Mouse (Mus musculus) liver, embryonic 15.5 days (tissue): ENCODE measurements around the gene Hsd17b14. TPM values are rescaled to one million over a fixed set of nuclear protein-coding genes. Genes with fewer than 3 reads are reported as not detected.
"Not testable (repeated sequence)": the region's sequence is repeated elsewhere in the genome, so short reads cannot be mapped to it uniquely, and the experiment has no call there.

Experiments
- ATAC-seq: fragments of 200-750 bp; cut with Nextera tagmentation; 2 replicates; pipeline ENCODE4 v1.8.0; 2017; ENCODE audit warnings: moderate number of reproducible peaks, mild to moderate bottlenecking, moderate library complexity; ENCODE audit not compliant: insufficient read depth
- H3K27ac ChIP-seq: fragments of 300-500 bp; sonication (generic); replicated peaks from 2 replicates; pipeline ENCODE4 v1.5.1; 2015; ENCODE audit warnings: mild to moderate bottlenecking, inconsistent platforms
- H3K27me3 ChIP-seq: fragments of 300-500 bp; sonication (generic); 2 replicates; pipeline ENCODE4 v1.6.1; 2015; ENCODE audit warnings: mild to moderate bottlenecking, inconsistent platforms
- H3K36me3 ChIP-seq: fragments of 300-500 bp; sonication (generic); replicated peaks from 2 replicates; pipeline ENCODE4 v1.6.1; 2015; ENCODE audit warnings: moderate library complexity, mild to moderate bottlenecking, inconsistent platforms
- H3K4me1 ChIP-seq: fragments of 300-500 bp; sonication (generic); replicated peaks from 2 replicates; pipeline ENCODE4 v1.6.1; 2015; ENCODE audit warnings: inconsistent platforms
- H3K4me2 ChIP-seq: fragments of 300-500 bp; sonication (generic); 2 replicates; pipeline ENCODE4 v1.6.1; 2015; ENCODE audit warnings: moderate library complexity, mild to moderate bottlenecking, inconsistent platforms
- H3K4me3 ChIP-seq: fragments of 300-500 bp; sonication (generic); replicated peaks from 2 replicates; pipeline ENCODE4 v1.5.1; 2015; ENCODE audit warnings: mild to moderate bottlenecking, inconsistent platforms
- H3K9ac ChIP-seq: fragments of 300-500 bp; sonication (generic); 2 replicates; pipeline ENCODE4 v1.6.1; 2015; ENCODE audit warnings: moderate library complexity, mild to moderate bottlenecking, inconsistent platforms
- H3K9me3 ChIP-seq: fragments of 300-500 bp; sonication (generic); replicated peaks from 2 replicates; pipeline ENCODE4 v1.6.1; 2016; ENCODE audit warnings: inconsistent platforms
- WGBS: fragments of 180-500 bp; shearing (Covaris S2); methylation state at CpG from one replicate; pipeline ENCODE4 v1.1.7; 2015; ENCODE audit warnings: mixed read lengths; ENCODE audit not compliant: insufficient replicate concordance; 5-methylcytosine and 5-hydroxymethylcytosine counted together
- polyA plus RNA-seq: library from polyadenylated mRNA; unstranded; fragments of >200 nt; fragmentation: Nextera tagmentation; extraction: Ambion mirVana; gene quantifications from 2 replicates; pipeline ENCODE4 v1.2.1, GENCODE M21; 2015

The Hsd17b14 gene
- polyA plus RNA-seq, 1 experiment from 2014 or later: 1.9 TPM

DNA sequence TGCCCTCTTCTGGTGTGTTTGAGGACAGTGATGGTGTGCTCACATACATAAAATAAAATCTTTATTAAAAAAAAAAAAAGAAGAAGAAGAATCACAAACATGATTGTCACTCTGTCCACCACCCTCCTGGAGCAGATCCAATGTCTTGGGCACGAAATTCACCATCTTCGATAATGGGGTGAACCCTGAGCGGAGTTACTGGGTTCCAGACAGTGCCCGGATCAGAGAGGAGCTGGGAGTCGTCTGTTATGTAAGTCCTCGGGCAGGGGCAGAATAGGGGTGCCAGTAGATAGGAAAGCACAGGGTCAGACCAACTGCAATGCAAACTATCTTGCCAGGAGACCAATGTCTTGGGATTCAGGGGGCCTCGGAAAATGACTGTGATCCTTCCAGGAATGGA lies 34.1 kb upstream of the Hsd17b14 start:
- no peak for ATAC-seq
- Histone ChIP-seq H3K9me3 (no peaks in the 10 kb centered on the region), H3K4me3 (0 out of 2 replicates have a peak overlapping the region, but pooled peaks have one; percentile 88), H3K4me2 (peak overlapping the region; percentile 77), H3K9ac (no peak overlapping the region), H3K27me3 (no peaks in the 10 kb centered on the region), H3K36me3 (peaks cover 45% of the 10 kb centered on the region), H3K4me1 (peaks cover 68% of the 10 kb centered on the region), H3K27ac (peak overlapping the region; percentile 100; the same call in 1 of the 2 replicates)
- 85% methylated on average over 7 of the region's 7 CpGs for WGBS

DNA sequence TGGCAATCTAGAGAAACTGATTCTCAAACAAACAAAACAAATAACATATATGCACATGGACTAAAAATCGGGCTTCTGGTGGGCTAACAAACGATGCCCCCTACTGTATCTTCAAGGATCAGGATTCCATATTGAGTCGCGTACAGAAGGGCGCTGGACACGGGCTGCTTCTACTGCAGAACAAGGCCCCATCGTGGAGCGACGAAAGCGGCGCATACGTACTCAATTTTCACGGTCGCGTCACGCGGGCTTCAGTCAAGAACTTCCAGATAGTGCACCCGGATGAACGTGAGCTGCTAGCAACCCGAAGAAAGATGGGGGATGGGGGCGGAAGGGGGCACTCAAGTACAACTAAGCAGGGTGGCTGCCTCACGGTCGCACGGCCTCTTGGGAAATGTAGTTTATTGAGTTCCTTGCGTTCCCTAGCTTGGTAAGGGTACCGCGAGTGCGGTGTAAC lies 32.9 kb upstream of the Hsd17b14 start:
- H3K9me3 ChIP-seq: no peaks in the 10 kb centered on the region
- H3K4me2 ChIP-seq: peak overlapping the region; percentile 77
- H3K4me1 ChIP-seq: peaks cover 59% of the 10 kb centered on the region
- peak overlapping the region; percentile 99 for H3K9ac ChIP-seq
- H3K4me3 ChIP-seq: peak overlapping the region; percentile 88
- peaks cover 45% of the 10 kb centered on the region for H3K36me3 ChIP-seq
- under 1% methylated on average over 28 of the region's 28 CpGs for WGBS
- H3K27me3 ChIP-seq: no peaks in the 10 kb centered on the region
- H3K27ac ChIP-seq: peak overlapping the region; percentile 100
- ATAC-seq: no peak

- Histone ChIP-seq H3K9me3 (no peaks in the 10 kb centered on the region), H3K36me3 (peaks cover 45% of the 10 kb centered on the region), H3K4me1 (peaks cover 63% of the 10 kb centered on the region), H3K27ac (peak overlapping the region; percentile 100), H3K4me3 (peak overlapping the region; percentile 88), H3K9ac (peak overlapping the region; percentile 99), H3K4me2 (peak overlapping the region; percentile 77), H3K27me3 (no peaks in the 10 kb centered on the region)
- ATAC-seq: no peak
- WGBS: 48% methylated on average over 16 of the region's 16 CpGs
These were observed 32.4 kb upstream of the Hsd17b14 start for GRCm38 (mm10) chr7:45522194-45522752.

DNA sequence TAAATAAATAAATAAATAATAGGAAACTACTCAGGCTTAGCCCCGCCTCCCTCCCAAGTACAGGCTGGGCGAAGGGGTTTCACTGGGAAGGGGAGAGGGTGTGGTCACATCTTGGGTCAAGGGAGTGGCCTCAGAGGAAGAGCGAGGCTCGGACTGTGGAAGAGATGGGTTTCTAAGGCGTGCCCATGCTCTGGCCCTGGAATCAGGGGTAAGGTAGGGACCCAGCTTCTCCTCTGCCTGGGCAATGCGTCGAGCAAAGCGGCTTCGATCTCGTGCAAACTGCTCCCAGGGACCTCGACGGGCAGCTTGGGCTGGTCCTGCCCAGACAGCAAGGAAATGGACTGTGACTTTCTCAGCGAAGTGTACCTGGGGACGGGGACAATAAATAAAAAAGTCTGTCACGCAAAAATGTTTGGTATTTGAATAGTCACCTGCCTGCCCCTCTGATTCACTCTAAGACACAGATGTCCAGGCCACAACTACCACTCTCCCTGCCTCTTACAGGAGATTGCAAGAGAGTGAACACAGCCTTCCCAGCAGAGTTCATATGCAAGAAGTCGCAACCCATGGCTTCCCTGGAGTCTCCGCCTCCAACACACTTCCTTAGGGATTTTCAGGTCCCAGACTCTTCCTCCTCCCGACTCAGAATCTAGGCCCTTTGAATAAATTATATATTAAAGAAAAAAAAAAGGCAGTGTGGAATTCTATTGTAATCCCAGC lies 31.6 kb upstream of the Hsd17b14 start:
- Histone ChIP-seq H3K9ac (peak overlapping the region; percentile 99), H3K27ac (peak overlapping the region; percentile 100), H3K4me3 (peak overlapping the region; percentile 88), H3K27me3 (no peaks in the 10 kb centered on the region), H3K9me3 (no peaks in the 10 kb centered on the region), H3K36me3 (peaks cover 45% of the 10 kb centered on the region), H3K4me2 (peak overlapping the region; percentile 77), H3K4me1 (peaks cover 63% of the 10 kb centered on the region)
- ATAC-seq: no peak
- WGBS: 47% methylated on average over 18 of the region's 18 CpGs

- no peaks in the 10 kb centered on the region for H3K27me3 ChIP-seq
- 50% methylated on average over 13 of the region's 13 CpGs for WGBS
- H3K4me3 ChIP-seq: peak overlapping the region; percentile 88
- H3K4me2 ChIP-seq: peak overlapping the region; percentile 77
- peaks cover 61% of the 10 kb centered on the region for H3K4me1 ChIP-seq
- peak overlapping the region; percentile 99 for H3K9ac ChIP-seq
- H3K27ac ChIP-seq: peak overlapping the region; percentile 100
- no peak for ATAC-seq
- peaks cover 45% of the 10 kb centered on the region for H3K36me3 ChIP-seq
- H3K9me3 ChIP-seq: no peaks in the 10 kb centered on the region
These were observed 31.0 kb upstream of the Hsd17b14 start for GRCm38 (mm10) chr7:45523678-45524170.

DNA sequence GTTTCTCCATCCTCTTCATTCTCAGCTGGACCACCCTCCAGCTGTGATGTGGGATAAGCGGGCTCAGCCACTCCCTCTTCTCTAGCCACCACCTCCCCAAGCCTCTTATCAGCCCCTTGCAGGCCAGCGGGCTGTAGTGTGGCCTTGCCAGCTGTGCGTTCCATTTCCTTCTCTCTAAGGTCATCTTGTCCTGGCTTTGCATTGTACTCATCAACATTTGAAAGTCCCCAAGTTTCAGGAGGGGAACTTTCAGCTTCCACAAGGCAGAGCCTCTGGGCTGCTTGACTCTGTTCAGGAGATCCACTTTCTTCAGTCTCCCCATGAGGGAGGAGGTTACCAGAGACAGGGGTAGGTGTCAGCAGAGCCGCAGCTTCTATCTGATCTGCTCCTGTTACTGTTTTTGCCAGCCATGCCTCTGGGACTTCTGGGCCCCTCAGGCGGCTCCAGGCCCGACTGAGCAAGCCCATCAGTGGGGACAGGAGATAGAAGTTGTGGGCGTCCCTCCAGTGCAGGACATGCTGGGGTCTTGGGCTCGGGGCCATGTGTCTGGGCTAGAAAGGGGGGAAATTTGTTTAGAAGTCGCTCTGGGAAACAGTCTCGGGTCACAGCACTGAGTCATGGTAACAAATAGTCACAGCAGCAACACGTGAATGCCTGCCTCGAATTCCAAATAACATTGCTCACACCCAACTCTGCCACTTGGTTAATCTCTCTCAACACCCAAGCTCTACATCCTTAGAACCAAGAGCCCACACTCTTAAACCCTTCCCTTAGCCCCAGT lies 29.7 kb upstream of the Hsd17b14 start:
- peaks cover 60% of the 10 kb centered on the region for H3K4me1 ChIP-seq
- peaks cover 45% of the 10 kb centered on the region for H3K36me3 ChIP-seq
- H3K9ac ChIP-seq: peak overlapping the region; percentile 99
- no peaks in the 10 kb centered on the region for H3K9me3 ChIP-seq
- peaks cover 2% of the 10 kb centered on the region; the same call in 1 of the 2 replicates for H3K27me3 ChIP-seq
- peak overlapping the region; percentile 77 for H3K4me2 ChIP-seq
- peak; percentile 87 for ATAC-seq
- peak overlapping the region; percentile 100 for H3K27ac ChIP-seq
- 2% methylated on average over 12 of the region's 12 CpGs for WGBS
- H3K4me3 ChIP-seq: peak overlapping the region; percentile 88

GRCm38 (mm10) chr7:45525809-45526473 lies 28.8 kb upstream of the Hsd17b14 start, which contains the start of the genes Ppp1r15a and Plekha4:
Gene Ppp1r15a (minus strand): TSS chr7:45526268.
Gene Plekha4 (plus strand): TSS chr7:45526330.
- Histone ChIP-seq H3K4me2 (peak within 1 kb of the TSS; percentile 77), H3K9me3 (no peaks in the 10 kb centered on the region), H3K4me1 (peaks cover 59% of the 10 kb centered on the region), H3K27me3 (peaks cover 11% of the 10 kb centered on the region), H3K27ac (peak within 1 kb of the TSS; percentile 100), H3K9ac (peak within 1 kb of the TSS; percentile 99), H3K36me3 (peaks cover 38% of the 10 kb centered on the region), H3K4me3 (peak within 1 kb of the TSS; percentile 88)
- peak; percentile 61 for ATAC-seq
- WGBS: under 1% methylated on average over 54 of the region's 54 CpGs

DNA sequence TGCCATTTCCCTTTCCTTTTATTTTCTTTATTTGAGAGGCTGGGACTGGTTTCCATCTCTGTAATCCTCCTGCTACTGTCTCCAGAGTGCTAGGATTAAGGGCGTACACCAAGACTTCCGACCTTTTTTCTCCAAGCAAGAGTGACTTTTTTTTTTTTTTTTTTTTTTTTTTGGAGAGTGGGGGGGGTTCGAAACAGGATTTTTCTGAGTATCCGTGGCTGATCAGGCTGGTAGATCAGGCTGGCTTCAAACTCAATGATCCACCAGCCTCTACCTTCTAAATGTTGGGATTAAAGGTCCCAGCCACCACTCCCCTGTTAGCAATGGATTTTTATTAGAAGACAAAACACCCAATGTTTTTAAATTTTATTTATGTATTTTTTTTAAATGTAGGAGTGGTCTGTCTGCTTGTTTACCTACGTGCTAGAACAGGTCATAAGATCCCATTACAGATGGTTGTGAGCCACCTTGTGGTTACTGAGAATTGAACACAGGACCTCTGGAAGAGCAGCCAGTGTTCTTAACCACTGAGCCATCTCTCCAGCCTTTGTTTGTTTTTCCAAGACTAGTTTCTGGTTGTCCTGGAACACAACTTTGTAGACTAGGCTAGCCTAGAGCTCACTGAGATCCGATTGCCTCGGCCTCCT lies 28.1 kb upstream of the Hsd17b14 start:
- Histone ChIP-seq H3K4me1 (peaks cover 54% of the 10 kb centered on the region), H3K36me3 (peaks cover 33% of the 10 kb centered on the region), H3K27ac (peak overlapping the region; percentile 100), H3K9ac (peak overlapping the region; percentile 69), H3K9me3 (no peaks in the 10 kb centered on the region), H3K4me2 (peak overlapping the region; percentile 77), H3K4me3 (peak overlapping the region; percentile 88), H3K27me3 (peaks cover 16% of the 10 kb centered on the region)
- 13% methylated on average over 7 of the region's 7 CpGs for WGBS
- no peak for ATAC-seq

- peak overlapping the region; percentile 69 for H3K9ac ChIP-seq
- peak overlapping the region; percentile 88 for H3K4me3 ChIP-seq
- ATAC-seq, H3K9me3 ChIP-seq: not testable (repeated sequence)
- WGBS: 62% methylated on average over 6 of the region's 6 CpGs
- peaks cover 52% of the 10 kb centered on the region for H3K4me1 ChIP-seq
- peak overlapping the region; percentile 100 for H3K27ac ChIP-seq
- peak overlapping the region; percentile 77 for H3K4me2 ChIP-seq
- H3K36me3 ChIP-seq: peaks cover 27% of the 10 kb centered on the region
- H3K27me3 ChIP-seq: peaks cover 17% of the 10 kb centered on the region
These were observed 27.5 kb upstream of the Hsd17b14 start for GRCm38 (mm10) chr7:45527169-45527568.

GRCm38 (mm10) chr7:45529461-45529860 lies 25.2 kb upstream of the Hsd17b14 start:
- WGBS: 6% methylated on average over 6 of the region's 6 CpGs
- no peak for ATAC-seq
- Histone ChIP-seq H3K4me3 (no peak overlapping the region), H3K9ac (no peak overlapping the region), H3K27ac (no peak overlapping the region), H3K4me2 (peak overlapping the region; percentile 2; the same call in 1 of the 2 replicates), H3K4me1 (peaks cover 40% of the 10 kb centered on the region), H3K27me3 (peaks cover 17% of the 10 kb centered on the region), H3K9me3 (no peaks in the 10 kb centered on the region), H3K36me3 (peaks cover 5% of the 10 kb centered on the region)
